Mouse (Mus musculus) adrenal gland, postnatal 25 days (tissue): ENCODE results near the gene Crybg3. TPM values are rescaled to one million over a fixed set of nuclear protein-coding genes. Genes with fewer than 3 reads are reported as not detected.

Experiments
- DNase-seq: peaks from one replicate; pipeline ENCODE4 v3.0.0; 2021; ENCODE audit warnings: mixed read lengths
- long read RNA-seq: library from polyadenylated mRNA; stranded (forward); transcript quantifications from one replicate; pipeline ENCODE4 v2.0.0, GENCODE M21; 2021
- total RNA-seq: library from RNA; stranded (reverse); gene quantifications from 2 replicates; pipeline ENCODE4 v1.2.3, GENCODE M21; 2021

The Crybg3 gene
- total RNA-seq, result 12.8 and 13.8 TPM in 2 replicates
- long read RNA-seq, partial matches to known transcripts, result 0 of 2 reads
- long read RNA-seq, other reads (novel, unspliced or antisense), result 2 of 2 reads

- DNase-seq, result peak; percentile 89
These were observed at the start of gene Crybg3 for GRCm38 (mm10) chr16:59600311-59601251. Crybg3 (minus strand) TSS chr16:59600979.

GRCm38 (mm10) chr16:59643766-59644165 is 43.0 kb upstream of the Crybg3 start:
- DNase-seq, result no peak

GRCm38 (mm10) chr16:59639985-59640384 is 39.2 kb upstream of the Crybg3 start:
- DNase-seq, result no peak

- DNase-seq, result peak; percentile 95
These were observed 38.4 kb upstream of the Crybg3 start, which contains the start of gene Arl6 for GRCm38 (mm10) chr16:59639102-59639691. Arl6 (minus strand) TSS chr16:59639391.

- DNase-seq, result no peak
These were observed 33.8 kb upstream of the Crybg3 start for GRCm38 (mm10) chr16:59634598-59634997.

GRCm38 (mm10) chr16:59621554-59621953 is 20.8 kb upstream of the Crybg3 start:
- no peak for DNase-seq

GRCm38 (mm10) chr16:59617167-59617566 is 16.4 kb upstream of the Crybg3 start:
- DNase-seq, result peak; percentile 44

GRCm38 (mm10) chr16:59615675-59616074 is 14.9 kb upstream of the Crybg3 start:
- no peak for DNase-seq

- DNase-seq, result no peak
These were observed 10.0 kb upstream of the Crybg3 start for GRCm38 (mm10) chr16:59610750-59611149.

GRCm38 (mm10) chr16:59604078-59604781 is 3.5 kb upstream of the Crybg3 start:
- DNase-seq, result no peak

- DNase-seq, result no peak
These were observed 1.1 kb downstream of the Crybg3 start for GRCm38 (mm10) chr16:59599411-59600265.

GRCm38 (mm10) chr16:59598997-59599396 is 1.8 kb downstream of the Crybg3 start:
- DNase-seq, result no peak

- DNase-seq, result no peak
These were observed 3.5 kb downstream of the Crybg3 start for GRCm38 (mm10) chr16:59597256-59597655.

- DNase-seq, result no peak
These were observed 6.1 kb downstream of the Crybg3 start for GRCm38 (mm10) chr16:59594714-59595113.

- no peak for DNase-seq
These were observed 10.0 kb downstream of the Crybg3 start for GRCm38 (mm10) chr16:59590790-59591189.

GRCm38 (mm10) chr16:59588351-59589025 is 12.3 kb downstream of the Crybg3 start:
- DNase-seq, result no peak

GRCm38 (mm10) chr16:59587816-59588215 is 13.0 kb downstream of the Crybg3 start:
- no peak for DNase-seq

GRCm38 (mm10) chr16:59586911-59587310 is 13.9 kb downstream of the Crybg3 start:
- DNase-seq, result no peak

GRCm38 (mm10) chr16:59586276-59586675 is 14.5 kb downstream of the Crybg3 start:
- no peak for DNase-seq

GRCm38 (mm10) chr16:59585706-59586244 is 15.0 kb downstream of the Crybg3 start:
- no peak for DNase-seq

GRCm38 (mm10) chr16:59583515-59583914 is 17.3 kb downstream of the Crybg3 start:
- no peak for DNase-seq
